Mouse (Mus musculus) spleen, adult 10 weeks (tissue): ENCODE measurements around the gene Vstm2l. TPM values are rescaled to one million over a fixed set of nuclear protein-coding genes. Genes with fewer than 3 reads are reported as not detected.

Experiments
- polyA plus RNA-seq: library from polyadenylated mRNA; stranded (reverse); fragments of 350-450 nt; fragmentation: Illumina TruSeq; extraction: RNeasy Lipid Tissue Mini Kit (QIAGEN cat#74804); gene quantifications from one replicate; pipeline ENCODE4 v1.2.3, GENCODE M21; 2015; ENCODE audit warnings: low replicate concordance; ENCODE audit not compliant: insufficient read depth

Gene Vstm2l
- polyA plus RNA-seq: not detected

GRCm38 (mm10) chr2:157914105-157914764 is at the start of gene Vstm2l:
Vstm2l (plus strand) TSS chr2:157914653.

Other genes starting within 250 kb of the Vstm2l start
- 16.0 TPM for gene Ctnnbl1, start 177.3 kb upstream of the Vstm2l start, polyA plus RNA-seq
- gene Tti1, start 113.8 kb downstream of the Vstm2l start, polyA plus RNA-seq: 27.0 TPM
- 26.3 TPM for gene Rprd1b, start 113.8 kb downstream of the Vstm2l start, polyA plus RNA-seq
- gene Tgm2, start 231.8 kb downstream of the Vstm2l start, polyA plus RNA-seq: 31.3 TPM